Mouse (Mus musculus): Measurements from ENCODE around the gene Acin1.
A peak's percentile ranks its signal among the peaks of the same experiment; 100 is the strongest.

Gene Acin1

GRCm38 (mm10) chr14:54686522-54687143 is at the start of gene Acin1:
Gene Acin1, minus strand, starts transcription at chr14:54686931.
- peak; percentile 99 for DNase-seq (ENCODE audit: extremely low spot score, low read depth, low spot score)

- DNase-seq (ENCODE audit: extremely low spot score, low read depth, low spot score) = no peak
These were observed 48.5 kb upstream of the Acin1 start for GRCm38 (mm10) chr14:54735221-54735620.

- no peak for DNase-seq (ENCODE audit: extremely low spot score, low read depth, low spot score)
These were observed 47.3 kb upstream of the Acin1 start for GRCm38 (mm10) chr14:54734004-54734403.

- no peak for DNase-seq (ENCODE audit: extremely low spot score, low read depth, low spot score)
These were observed 45.5 kb upstream of the Acin1 start for GRCm38 (mm10) chr14:54732206-54732605.

GRCm38 (mm10) chr14:54730305-54730704 is 43.6 kb upstream of the Acin1 start:
- DNase-seq (ENCODE audit: extremely low spot score, low read depth, low spot score) = no peak

DNA sequence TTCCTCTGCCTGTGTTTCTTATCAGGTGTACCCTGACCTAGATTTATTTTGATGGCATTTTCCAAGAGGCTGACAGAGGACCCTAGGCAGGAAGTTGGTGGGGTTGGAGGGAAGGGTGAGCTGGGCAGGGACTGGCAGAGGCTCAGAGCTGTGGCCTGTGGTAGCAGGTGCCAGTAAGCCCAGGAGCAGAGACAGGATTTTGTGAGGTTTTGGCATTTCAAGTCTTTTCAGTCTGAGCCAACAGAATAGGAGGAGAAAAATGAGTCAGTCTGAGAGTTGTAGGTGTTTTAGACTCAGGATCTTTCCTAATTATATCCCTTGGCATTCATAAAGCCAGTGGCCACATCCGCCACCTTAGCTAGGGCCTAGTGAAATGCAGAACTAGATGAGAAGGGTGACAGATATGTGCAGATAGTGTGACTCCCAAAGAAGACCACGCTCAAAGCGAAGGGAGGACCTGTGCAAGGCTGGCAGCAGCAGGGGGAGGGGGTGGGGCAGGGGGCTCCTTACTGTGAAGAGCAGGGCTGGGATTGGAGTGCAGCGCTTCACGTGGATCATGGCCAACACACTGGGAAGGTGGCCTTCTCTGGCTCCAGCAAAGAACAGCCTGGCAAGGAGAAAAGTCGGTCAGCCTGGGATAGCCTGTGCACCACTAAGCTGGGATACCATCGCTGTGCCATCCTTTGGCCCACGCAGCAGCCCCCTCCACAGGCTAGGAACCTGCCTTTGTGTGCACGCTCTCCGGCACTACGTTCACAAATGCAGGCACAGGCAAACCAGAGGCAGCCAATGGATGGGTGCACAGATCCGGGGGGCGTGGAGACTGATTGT is 42.3 kb upstream of the Acin1 start:
- no peak for DNase-seq (ENCODE audit: extremely low spot score, low read depth, low spot score)

GRCm38 (mm10) chr14:54727565-54727964 is 40.8 kb upstream of the Acin1 start:
- DNase-seq (ENCODE audit: extremely low spot score, low read depth, low spot score) = no peak

DNA sequence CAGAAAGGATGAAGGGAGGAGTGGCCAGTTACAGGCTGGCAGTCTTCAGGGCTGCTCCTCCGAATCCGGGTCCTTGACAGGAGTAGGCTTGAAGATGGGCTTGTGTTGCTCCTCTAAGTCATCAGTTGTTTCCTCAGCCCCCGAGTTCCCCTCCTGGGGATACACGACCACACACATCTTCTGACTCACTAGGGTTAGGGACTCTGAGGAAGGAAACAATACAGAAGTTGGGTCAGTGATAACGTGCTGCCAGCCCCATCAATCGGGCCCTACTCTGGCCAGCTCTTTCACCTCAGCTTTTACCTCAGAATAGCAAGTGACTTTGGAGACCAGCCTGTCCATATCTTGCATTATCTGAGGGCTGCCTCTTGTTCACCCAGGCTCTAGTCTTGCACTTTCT is 37.3 kb upstream of the Acin1 start:
- no peak for DNase-seq (ENCODE audit: extremely low spot score, low read depth, low spot score)

- no peak for DNase-seq (ENCODE audit: extremely low spot score, low read depth, low spot score)
These were observed 35.0 kb upstream of the Acin1 start for GRCm38 (mm10) chr14:54721711-54722110.

GRCm38 (mm10) chr14:54720654-54721350 is 34.1 kb upstream of the Acin1 start:
- DNase-seq (ENCODE audit: extremely low spot score, low read depth, low spot score) = no peak

GRCm38 (mm10) chr14:54720041-54720440 is 33.3 kb upstream of the Acin1 start:
- no peak for DNase-seq (ENCODE audit: extremely low spot score, low read depth, low spot score)

GRCm38 (mm10) chr14:54715402-54715801 is 28.7 kb upstream of the Acin1 start:
- DNase-seq (ENCODE audit: extremely low spot score, low read depth, low spot score) = no peak

DNA sequence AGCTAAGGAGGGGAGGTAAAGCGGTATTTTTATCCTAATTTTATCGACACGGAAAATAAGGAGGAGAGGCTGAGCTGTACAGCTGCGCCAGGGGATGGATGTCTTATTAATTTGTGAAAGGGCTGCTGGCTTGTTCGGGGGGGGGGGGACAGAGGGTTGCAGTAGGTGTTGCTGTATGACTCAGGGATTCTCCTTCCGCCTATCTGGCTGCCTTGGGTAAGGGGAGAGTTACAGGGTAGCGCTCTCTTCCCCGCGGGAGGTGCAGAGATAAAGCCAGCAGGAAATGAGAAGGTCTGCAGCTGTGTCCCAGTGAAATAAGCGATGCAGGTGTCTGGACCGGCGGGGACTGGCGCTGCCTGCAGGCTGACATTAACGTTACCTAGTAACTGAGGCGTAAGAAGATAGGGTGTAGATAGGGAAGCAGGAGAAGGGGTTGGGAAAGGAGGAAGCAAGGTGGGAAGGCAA is 27.9 kb upstream of the Acin1 start:
- no peak for DNase-seq (ENCODE audit: extremely low spot score, low read depth, low spot score)

DNA sequence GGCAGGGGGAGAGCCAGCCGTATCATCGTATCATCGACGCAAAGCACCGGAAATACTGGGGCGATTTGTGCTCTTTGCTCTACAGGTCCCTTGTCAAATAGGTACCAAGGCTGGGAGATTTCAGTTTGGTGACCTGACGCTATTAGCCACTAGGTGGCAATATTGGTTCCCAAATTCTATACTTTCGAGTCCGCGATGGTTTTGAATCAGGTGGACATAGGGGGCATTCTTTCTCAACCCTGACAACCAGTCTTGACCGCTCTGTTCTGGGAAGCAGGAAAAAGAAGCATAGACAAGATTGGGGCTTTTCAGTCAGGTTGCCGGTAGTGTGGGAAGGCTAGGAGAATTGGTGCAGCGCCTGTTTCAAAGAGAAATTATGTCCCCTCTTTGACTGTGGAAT is 27.4 kb upstream of the Acin1 start:
- peak; percentile 95 for DNase-seq (ENCODE audit: extremely low spot score, low read depth, low spot score)

DNA sequence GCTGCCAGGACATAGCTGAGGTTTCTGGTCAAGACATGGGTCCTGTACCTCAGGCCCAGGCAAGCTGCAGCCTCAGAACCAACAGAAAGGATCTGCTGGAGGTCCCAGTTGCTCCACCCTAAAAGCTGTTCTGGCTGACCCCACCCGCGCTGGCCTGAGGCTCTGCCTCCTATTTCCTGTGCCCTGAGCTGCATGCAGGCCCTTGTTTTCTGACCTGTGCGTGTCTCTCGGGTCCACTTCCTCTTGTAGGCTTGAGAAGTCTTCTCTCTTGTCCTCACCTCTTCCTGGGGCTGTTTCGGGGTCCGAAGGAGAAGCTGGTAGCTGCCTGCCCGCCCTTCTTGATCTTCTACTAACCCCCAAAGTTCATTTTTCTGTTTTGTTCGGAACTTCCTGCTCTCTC is 26.1 kb upstream of the Acin1 start:
- DNase-seq (ENCODE audit: extremely low spot score, low read depth, low spot score) = no peak

GRCm38 (mm10) chr14:54712074-54712473 is 25.3 kb upstream of the Acin1 start, which contains the start of gene Cebpe:
Gene Cebpe, minus strand, starts transcription at chr14:54712174.
- DNase-seq (ENCODE audit: extremely low spot score, low read depth, low spot score) = no peak

GRCm38 (mm10) chr14:54709054-54709453 is 22.3 kb upstream of the Acin1 start:
- no peak for DNase-seq (ENCODE audit: extremely low spot score, low read depth, low spot score)

- DNase-seq (ENCODE audit: extremely low spot score, low read depth, low spot score) = no peak
These were observed 20.0 kb upstream of the Acin1 start for GRCm38 (mm10) chr14:54706589-54707320.

DNA sequence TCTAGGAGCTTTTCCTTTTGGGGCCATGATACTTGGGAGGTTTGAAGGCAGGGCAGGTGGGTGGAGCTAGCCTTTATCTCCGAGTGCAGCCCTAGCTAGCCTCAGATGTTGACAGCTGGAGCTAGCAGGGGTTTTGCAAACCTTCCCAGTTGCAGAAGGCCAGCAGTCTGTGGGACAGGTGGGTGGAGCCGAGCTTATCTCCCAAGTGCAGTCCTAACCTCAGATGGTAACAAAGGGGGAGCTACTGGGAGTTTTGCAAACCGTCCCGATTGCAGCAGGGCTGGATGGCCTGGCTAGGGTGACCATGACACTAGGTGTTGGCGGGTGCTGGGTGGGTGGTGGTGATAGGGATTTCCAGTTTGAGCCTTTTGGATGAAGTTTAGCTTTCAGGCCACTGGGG is 19.1 kb upstream of the Acin1 start:
- no peak for DNase-seq (ENCODE audit: extremely low spot score, low read depth, low spot score)

GRCm38 (mm10) chr14:54703207-54703606 is 16.5 kb upstream of the Acin1 start:
- DNase-seq (ENCODE audit: extremely low spot score, low read depth, low spot score) = no peak

GRCm38 (mm10) chr14:54701298-54701697 is 14.6 kb upstream of the Acin1 start:
- peak; percentile 52 for DNase-seq (ENCODE audit: extremely low spot score, low read depth, low spot score)

All from hindlimb bud, embryonic 11.5 days (tissue).